Mouse (Mus musculus): ENCODE results near the gene Gm6356. TPM values are rescaled to one million over a fixed set of nuclear protein-coding genes. Genes with fewer than 3 reads are reported as not detected.
"Not testable (repeated sequence)": the region's sequence is repeated elsewhere in the genome, so short reads cannot be mapped to it uniquely, and the experiment has no call there.

Gene Gm6356
- not detected in 2 replicates for polyA plus RNA-seq (2012; rRNA removed)

DNA sequence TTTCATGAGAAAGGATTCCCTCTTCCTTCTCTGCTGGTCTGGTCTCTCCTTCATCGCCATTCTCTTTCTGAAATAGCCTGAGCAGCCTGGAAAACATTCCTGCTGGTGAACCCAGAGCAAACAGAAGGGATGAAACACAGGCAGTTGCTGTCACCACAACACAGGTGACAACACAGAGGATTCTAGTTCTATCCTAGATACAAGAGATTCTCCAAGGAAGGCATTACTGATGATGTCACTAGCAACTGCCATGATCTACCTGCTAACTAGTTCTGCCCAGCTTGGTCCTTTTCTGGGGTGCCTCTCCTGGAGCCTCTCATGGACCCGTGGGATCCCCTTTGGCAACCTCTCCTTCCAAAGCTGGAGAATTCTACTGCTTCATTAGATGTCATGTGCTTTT is at the start of gene Gm6356:
Gm6356 (minus strand) TSS at position 101 of the 400 bp plus-strand sequence.
- H3K4me1 ChIP-seq (ENCODE audit: control insufficient read depth, insufficient read depth, low read length); H3K27ac ChIP-seq (ENCODE audit: insufficient read depth, low read length); DNase-seq; H3K4me3 ChIP-seq (replicated peaks; ENCODE audit: insufficient read depth, low read depth, low read length); H3K27me3 ChIP-seq (ENCODE audit: control insufficient read depth, insufficient read depth, low read length): not testable (repeated sequence)
- 30% methylated on average over 1 of the region's 2 CpGs for WGBS

Other genes with a start within 250 kb of the Gm6356 start
- gene Gm3636, start 231.5 kb downstream of the Gm6356 start, polyA plus RNA-seq (2012; rRNA removed): 6.8 and 7.3 TPM in 2 replicates
- not detected in 2 replicates for gene Gm8362, start 199.4 kb downstream of the Gm6356 start, polyA plus RNA-seq (2012; rRNA removed)
- gene Gm3642, start 133.5 kb downstream of the Gm6356 start, polyA plus RNA-seq (2012; rRNA removed): not detected in 2 replicates
- gene Gm3667, start 83.9 kb downstream of the Gm6356 start, polyA plus RNA-seq (2012; rRNA removed): 2.2 and 3.0 TPM in 2 replicates
- gene Gm10406, start 53.6 kb upstream of the Gm6356 start, polyA plus RNA-seq (2012; rRNA removed): 0.67 and 0.88 TPM in 2 replicates
- not detected in 2 replicates for gene Gm3685, start 71.2 kb upstream of the Gm6356 start, polyA plus RNA-seq (2012; rRNA removed)
- 1.4 and 2.4 TPM in 2 replicates for gene Gm3696, start 126.8 kb upstream of the Gm6356 start, polyA plus RNA-seq (2012; rRNA removed)
- gene Gm6676, start 151.6 kb upstream of the Gm6356 start, polyA plus RNA-seq (2012; rRNA removed): not detected in 2 replicates
- 1.7 TPM in 2 replicates for gene Gm3512, start 200.7 kb upstream of the Gm6356 start, polyA plus RNA-seq (2012; rRNA removed)
- not detected in 2 replicates for gene Gm16434, start 220.7 kb upstream of the Gm6356 start, polyA plus RNA-seq (2012; rRNA removed)